Mouse (Mus musculus): ENCODE measurements around the gene Tmed1. TPM values are rescaled to one million over a fixed set of nuclear protein-coding genes. Genes with fewer than 3 reads are reported as not detected.
"Not testable (repeated sequence)": the region's sequence is repeated elsewhere in the genome, so short reads cannot be mapped to it uniquely, and the experiment has no call there.

Tmed1 gene
- polyA plus RNA-seq, 1 experiment: 32.1 TPM

GRCm38 (mm10) chr9:21546789-21547074, 36.7 kb upstream of the Tmed1 start, which contains the start of gene Carm1:
TSS of gene Carm1 (plus strand) at chr9:21546894.
- Histone ChIP-seq H3K27ac (ENCODE audit: insufficient read depth, low read length) (peak within 1 kb of the TSS; percentile 86), H3K4me1 (ENCODE audit: control insufficient read depth, insufficient read depth, low read length) (peaks cover 3% of the 10 kb centered on the region; the same call in 1 of the 2 replicates), H3K4me3 (ENCODE audit: insufficient read depth, low read length) (peak within 1 kb of the TSS; percentile 63)
- TF ChIP-seq CTCF (IDR thresholded peaks at IDR 0.05; ENCODE audit: borderline replicate concordance, insufficient read depth, low read length) (no peak), POLR2A (IDR thresholded peaks at IDR 0.05; ENCODE audit: low read depth, low read length) (no peak)

GRCm38 (mm10) chr9:21545916-21546788, 36.1 kb upstream of the Tmed1 start:
- TF ChIP-seq CTCF (IDR thresholded peaks at IDR 0.05; ENCODE audit: borderline replicate concordance, insufficient read depth, low read length) (0 out of 2 replicates have a peak, but pooled peaks have one; percentile 28), POLR2A (IDR thresholded peaks at IDR 0.05; ENCODE audit: low read depth, low read length) (peak; percentile 81)
- peak overlapping the region; percentile 58 for H3K4me3 ChIP-seq (ENCODE audit: insufficient read depth, low read length)
- H3K4me1 ChIP-seq (ENCODE audit: control insufficient read depth, insufficient read depth, low read length): peaks cover 3% of the 10 kb centered on the region; the same call in 1 of the 2 replicates
- peak overlapping the region; percentile 64 for H3K27ac ChIP-seq (ENCODE audit: insufficient read depth, low read length)

- TF ChIP-seq POLR2A (IDR thresholded peaks at IDR 0.05; ENCODE audit: low read depth, low read length): no peak
- TF ChIP-seq CTCF (IDR thresholded peaks at IDR 0.05; ENCODE audit: borderline replicate concordance, insufficient read depth, low read length): no peak
Observed at GRCm38 (mm10) chr9:21545351-21545915, 35.4 kb upstream of the Tmed1 start.

GRCm38 (mm10) chr9:21542001-21542400, 31.9 kb upstream of the Tmed1 start:
- H3K4me1 ChIP-seq (ENCODE audit: control insufficient read depth, insufficient read depth, low read length); H3K27ac ChIP-seq (ENCODE audit: insufficient read depth, low read length); H3K4me3 ChIP-seq (ENCODE audit: insufficient read depth, low read length): not testable (repeated sequence)

More at GRCm38 (mm10) chr9:21545351-21545915, 35.4 kb upstream of the Tmed1 start:
- Histone ChIP-seq H3K27ac (ENCODE audit: insufficient read depth, low read length) (peak overlapping the region; percentile 12; the same call in 1 of the 2 replicates), H3K4me1 (ENCODE audit: control insufficient read depth, insufficient read depth, low read length) (peaks cover 3% of the 10 kb centered on the region; the same call in 1 of the 2 replicates), H3K4me3 (ENCODE audit: insufficient read depth, low read length) (peak overlapping the region; percentile 58)

- TF ChIP-seq CTCF (IDR thresholded peaks at IDR 0.05; ENCODE audit: borderline replicate concordance, insufficient read depth, low read length) (no peak), POLR2A (IDR thresholded peaks at IDR 0.05; ENCODE audit: low read depth, low read length) (no peak)
- Histone ChIP-seq H3K4me1 (ENCODE audit: control insufficient read depth, insufficient read depth, low read length) (no peaks in the 10 kb centered on the region), H3K27ac (ENCODE audit: insufficient read depth, low read length) (no peak overlapping the region), H3K4me3 (ENCODE audit: insufficient read depth, low read length) (no peak overlapping the region)
Observed at GRCm38 (mm10) chr9:21539981-21540753, 30.1 kb upstream of the Tmed1 start.

- TF ChIP-seq POLR2A (IDR thresholded peaks at IDR 0.05; ENCODE audit: low read depth, low read length): no peak
- TF ChIP-seq CTCF (IDR thresholded peaks at IDR 0.05; ENCODE audit: borderline replicate concordance, insufficient read depth, low read length): no peak
- no peak overlapping the region for H3K4me3 ChIP-seq (ENCODE audit: insufficient read depth, low read length)
- no peak overlapping the region for H3K27ac ChIP-seq (ENCODE audit: insufficient read depth, low read length)
- H3K4me1 ChIP-seq (ENCODE audit: control insufficient read depth, insufficient read depth, low read length): no peaks in the 10 kb centered on the region
Observed at GRCm38 (mm10) chr9:21537009-21537408, 27.0 kb upstream of the Tmed1 start.

GRCm38 (mm10) chr9:21536501-21536900, 26.4 kb upstream of the Tmed1 start:
- H3K4me3 ChIP-seq (ENCODE audit: insufficient read depth, low read length): no peak overlapping the region
- no peak overlapping the region for H3K27ac ChIP-seq (ENCODE audit: insufficient read depth, low read length)
- TF ChIP-seq POLR2A (IDR thresholded peaks at IDR 0.05; ENCODE audit: low read depth, low read length) (no peak), CTCF (IDR thresholded peaks at IDR 0.05; ENCODE audit: borderline replicate concordance, insufficient read depth, low read length) (no peak)
- H3K4me1 ChIP-seq (ENCODE audit: control insufficient read depth, insufficient read depth, low read length): no peaks in the 10 kb centered on the region

GRCm38 (mm10) chr9:21527917-21528324, 17.9 kb upstream of the Tmed1 start:
- Histone ChIP-seq H3K4me3 (ENCODE audit: insufficient read depth, low read length) (no peak overlapping the region), H3K27ac (ENCODE audit: insufficient read depth, low read length) (no peak overlapping the region), H3K4me1 (ENCODE audit: control insufficient read depth, insufficient read depth, low read length) (no peaks in the 10 kb centered on the region)
- TF ChIP-seq POLR2A (IDR thresholded peaks at IDR 0.05; ENCODE audit: low read depth, low read length) (no peak), CTCF (IDR thresholded peaks at IDR 0.05; ENCODE audit: borderline replicate concordance, insufficient read depth, low read length) (no peak)

GRCm38 (mm10) chr9:21527100-21527801, 17.2 kb upstream of the Tmed1 start:
- no peaks in the 10 kb centered on the region for H3K4me1 ChIP-seq (ENCODE audit: control insufficient read depth, insufficient read depth, low read length)
- no peak overlapping the region for H3K27ac ChIP-seq (ENCODE audit: insufficient read depth, low read length)
- no peak for TF ChIP-seq CTCF (IDR thresholded peaks at IDR 0.05; ENCODE audit: borderline replicate concordance, insufficient read depth, low read length)
- no peak for TF ChIP-seq POLR2A (IDR thresholded peaks at IDR 0.05; ENCODE audit: low read depth, low read length)
- no peak overlapping the region for H3K4me3 ChIP-seq (ENCODE audit: insufficient read depth, low read length)

Data from embryonic fibroblast, embryonic 13.5 days (primary cell).